Mouse (Mus musculus) hindbrain, embryonic 11.5 days (tissue): ENCODE data around the gene Npw. TPM values are rescaled to one million over a fixed set of nuclear protein-coding genes. Genes with fewer than 3 reads are reported as not detected.

ENCODE experiments used
- ATAC-seq: fragments of 200-750 bp; cut with Nextera tagmentation; 2 replicates; pipeline ENCODE4 v1.8.0; 2017; ENCODE audit warnings: mild to moderate bottlenecking, moderate TSS enrichment, moderate library complexity; ENCODE audit not compliant: low FRiP score
- DNase-seq: peaks from one replicate; pipeline ENCODE4 v3.0.0-alpha.2; 2015; ENCODE audit warnings: low spot score
- H3K27ac ChIP-seq: fragments of 300-500 bp; sonication (generic); 2 replicates; pipeline ENCODE4 v1.5.1; 2014; ENCODE audit warnings: mild to moderate bottlenecking, low read depth, low read length
- H3K27me3 ChIP-seq: fragments of 300-500 bp; sonication (generic); 2 replicates; pipeline ENCODE4 v1.6.1; 2014; ENCODE audit warnings: mild to moderate bottlenecking, low read length, moderate library complexity, mixed read lengths; ENCODE audit not compliant: control insufficient read depth, insufficient read depth
- H3K36me3 ChIP-seq: fragments of 300-500 bp; sonication (generic); 2 replicates; pipeline ENCODE4 v1.6.1; 2014; ENCODE audit warnings: mild to moderate bottlenecking, low read length, moderate library complexity, mixed read lengths; ENCODE audit not compliant: control insufficient read depth, insufficient read depth
- H3K4me1 ChIP-seq: fragments of 300-500 bp; sonication (generic); replicated peaks from 2 replicates; pipeline ENCODE4 v1.6.1; 2014; ENCODE audit warnings: low read length, mixed read lengths; ENCODE audit not compliant: control insufficient read depth, insufficient read depth
- H3K4me2 ChIP-seq: fragments of 300-500 bp; sonication (generic); replicated peaks from 2 replicates; pipeline ENCODE4 v1.6.1; 2014; ENCODE audit warnings: mild to moderate bottlenecking, low read depth, low read length
- H3K4me3 ChIP-seq: fragments of 300-500 bp; sonication (generic); 2 replicates; pipeline ENCODE4 v1.5.1; 2014; ENCODE audit warnings: low read depth, low read length
- H3K9ac ChIP-seq: fragments of 300-500 bp; sonication (generic); 2 replicates; pipeline ENCODE4 v1.6.1; 2014; ENCODE audit warnings: low read depth, low read length
- H3K9me3 ChIP-seq: fragments of 300-500 bp; sonication (generic); 2 replicates; pipeline ENCODE4 v1.6.1; 2016; ENCODE audit warnings: low read length; ENCODE audit not compliant: control insufficient read depth
- WGBS: fragments of 180-500 bp; shearing (Covaris S2); extraction: QIAGEN DNeasy Blood & Tissue Kit; methylation state at CpG from one replicate; pipeline ENCODE4 v1.1.7; 2014; 5-methylcytosine and 5-hydroxymethylcytosine counted together
- polyA plus RNA-seq: library from polyadenylated mRNA; unstranded; fragments of >200 nt; fragmentation: Nextera tagmentation; extraction: Ambion mirVana; gene quantifications from 2 replicates; pipeline ENCODE4 v1.2.1, GENCODE M21; 2014

Npw gene
- polyA plus RNA-seq, 1 experiment from 2014 or later, result not detected

- Histone ChIP-seq H3K9ac (no peak overlapping the region), H3K4me3 (no peak overlapping the region), H3K27ac (no peak overlapping the region), H3K27me3 (no peaks in the 10 kb centered on the region), H3K9me3 (no peaks in the 10 kb centered on the region), H3K4me1 (no peaks in the 10 kb centered on the region), H3K36me3 (no peaks in the 10 kb centered on the region), H3K4me2 (no peak overlapping the region)
- whole genome bisulfite sequencing, result 93% methylated on average over 14 of the region's 14 CpGs
- DNase-seq (no peak), ATAC-seq (no peak)
Measured at GRCm38 (mm10) chr17:24641944-24642343, 16.3 kb downstream of the Npw start.

- DNase-seq (no peak), ATAC-seq (no peak)
- no peak overlapping the region for H3K4me3 ChIP-seq
- no peaks in the 10 kb centered on the region for H3K36me3 ChIP-seq
- H3K27ac ChIP-seq, result no peak overlapping the region
- 96% methylated on average over 15 of the region's 15 CpGs for WGBS
- H3K27me3 ChIP-seq, result no peaks in the 10 kb centered on the region
- H3K4me1 ChIP-seq, result no peaks in the 10 kb centered on the region
- H3K4me2 ChIP-seq, result no peak overlapping the region
- no peak overlapping the region for H3K9ac ChIP-seq
- H3K9me3 ChIP-seq, result no peaks in the 10 kb centered on the region
Measured at GRCm38 (mm10) chr17:24640581-24640980, 17.7 kb downstream of the Npw start.

GRCm38 (mm10) chr17:24640119-24640518 is 18.1 kb downstream of the Npw start:
- H3K9me3 ChIP-seq, result no peaks in the 10 kb centered on the region
- no peak overlapping the region for H3K9ac ChIP-seq
- H3K4me1 ChIP-seq, result no peaks in the 10 kb centered on the region
- ATAC-seq (no peak), DNase-seq (no peak)
- H3K4me2 ChIP-seq, result no peak overlapping the region
- 0 out of 2 replicates have a peak overlapping the region, but pooled peaks have one; percentile 42 for H3K27ac ChIP-seq
- WGBS, result 91% methylated on average over 7 of the region's 7 CpGs
- no peak overlapping the region for H3K4me3 ChIP-seq
- H3K36me3 ChIP-seq, result no peaks in the 10 kb centered on the region
- H3K27me3 ChIP-seq, result no peaks in the 10 kb centered on the region

GRCm38 (mm10) chr17:24639571-24639988 is 18.7 kb downstream of the Npw start:
- H3K4me1 ChIP-seq, result no peaks in the 10 kb centered on the region
- ATAC-seq (no peak), DNase-seq (peak; percentile 45)
- no peaks in the 10 kb centered on the region for H3K27me3 ChIP-seq
- no peaks in the 10 kb centered on the region for H3K36me3 ChIP-seq
- H3K27ac ChIP-seq, result 0 out of 2 replicates have a peak overlapping the region, but pooled peaks have one; percentile 42
- H3K4me2 ChIP-seq, result no peak overlapping the region
- no peak overlapping the region for H3K4me3 ChIP-seq
- no peaks in the 10 kb centered on the region for H3K9me3 ChIP-seq
- WGBS, result 67% methylated on average over 5 of the region's 5 CpGs
- no peak overlapping the region for H3K9ac ChIP-seq

GRCm38 (mm10) chr17:24638840-24639239 is 19.4 kb downstream of the Npw start:
- WGBS, result 73% methylated on average over 9 of the region's 9 CpGs
- ATAC-seq (no peak), DNase-seq (no peak)
- Histone ChIP-seq H3K9me3 (no peaks in the 10 kb centered on the region), H3K4me2 (no peak overlapping the region), H3K4me1 (no peaks in the 10 kb centered on the region), H3K27ac (peak overlapping the region; percentile 8; the same call in 1 of the 2 replicates), H3K36me3 (no peaks in the 10 kb centered on the region), H3K4me3 (no peak overlapping the region), H3K9ac (no peak overlapping the region), H3K27me3 (no peaks in the 10 kb centered on the region)

GRCm38 (mm10) chr17:24638214-24638613 is 20.0 kb downstream of the Npw start:
- no peak overlapping the region for H3K27ac ChIP-seq

GRCm38 (mm10) chr17:24636781-24637481 is 21.3 kb downstream of the Npw start:
- DNase-seq (no peak), ATAC-seq (no peak)
- no peak overlapping the region for H3K9ac ChIP-seq
- H3K27ac ChIP-seq, result no peak overlapping the region
- no peak overlapping the region for H3K4me2 ChIP-seq
- H3K4me1 ChIP-seq, result peaks cover 3% of the 10 kb centered on the region
- H3K9me3 ChIP-seq, result no peaks in the 10 kb centered on the region
- no peaks in the 10 kb centered on the region for H3K36me3 ChIP-seq
- no peaks in the 10 kb centered on the region for H3K27me3 ChIP-seq
- no peak overlapping the region for H3K4me3 ChIP-seq
- 73% methylated on average over 5 of the region's 5 CpGs for WGBS

More at GRCm38 (mm10) chr17:24638214-24638613, 20.0 kb downstream of the Npw start:
- Histone ChIP-seq H3K9ac (no peak overlapping the region), H3K36me3 (no peaks in the 10 kb centered on the region), H3K4me2 (no peak overlapping the region), H3K4me1 (no peaks in the 10 kb centered on the region), H3K4me3 (no peak overlapping the region), H3K9me3 (no peaks in the 10 kb centered on the region), H3K27me3 (no peaks in the 10 kb centered on the region)
- 88% methylated on average over 4 of the region's 4 CpGs for WGBS
- no peak for ATAC-seq
- no peak for DNase-seq

- ATAC-seq, result no peak
- Histone ChIP-seq H3K9me3 (no peaks in the 10 kb centered on the region), H3K4me1 (peaks cover 6% of the 10 kb centered on the region), H3K4me2 (no peak overlapping the region), H3K27me3 (no peaks in the 10 kb centered on the region), H3K36me3 (no peaks in the 10 kb centered on the region), H3K9ac (no peak overlapping the region), H3K4me3 (no peak overlapping the region), H3K27ac (no peak overlapping the region)
- DNase-seq, result no peak
- WGBS, result 94% methylated on average over 5 of the region's 5 CpGs
Measured at GRCm38 (mm10) chr17:24635694-24636093, 22.6 kb downstream of the Npw start.

GRCm38 (mm10) chr17:24635024-24635423 is 23.2 kb downstream of the Npw start:
- 96% methylated on average over 4 of the region's 4 CpGs for WGBS
- no peak for DNase-seq
- Histone ChIP-seq H3K9me3 (no peaks in the 10 kb centered on the region), H3K4me3 (no peak overlapping the region), H3K4me1 (peaks cover 6% of the 10 kb centered on the region), H3K27ac (no peak overlapping the region), H3K9ac (no peak overlapping the region), H3K4me2 (no peak overlapping the region), H3K36me3 (no peaks in the 10 kb centered on the region), H3K27me3 (no peaks in the 10 kb centered on the region)
- no peak for ATAC-seq
